Comparison of ENCODE assay signal across 21 mouse cellular contexts in genomic region chr13:24169658-24170057, GRCm38 (mm10).
DNase-seq lines count a peak whose midpoint lies in the region; ATAC-seq and TF ChIP-seq lines count a peak whose summit lies in the region.
"Had no signal": no experiment of that assay in that cellular context is flagged by ENCODE, and none has a peak within 500 bp of the region (broad histone marks: within the 10 kb centered on the region; RNA-seq: fewer than 3 reads in every experiment).

No protein-coding gene starts in this region.

- peak; percentile 43 for DNase-seq in cerebellum, adult 9-10 months
- DNase-seq in cerebellum, postnatal 10 days, result no peak
- DNase-seq in layer of hippocampus, adult 2 months (ENCODE audit: low spot score in 2 of 2), result peak; percentile 28 to 60
- no peak for DNase-seq in layer of hippocampus, postnatal 25 days (ENCODE audit: extremely low spot score in 1 of 2, low spot score in 1 of 2)
- DNase-seq in brain, adult 2 months (ENCODE audit: low read depth, low spot score), result peak; percentile 66
- DNase-seq in forebrain, postnatal 0 days, result peak; percentile 21
- DNase-seq in heart, postnatal 25 days (ENCODE audit: low spot score), result no peak
- DNase-seq: adrenal gland, adult 2 months; adrenal gland, postnatal 25 days; cerebellum, postnatal 36 days; gastrocnemius, adult 2 months; gastrocnemius, postnatal 25 days; heart, adult 11 months; heart, postnatal 4 days; kidney, adult 8-10 months had no signal

- no peak overlapping the region for H3K4me2 ChIP-seq in forebrain, postnatal 0 days (ENCODE audit: low read depth)
- H3K4me2 ChIP-seq: heart, embryonic 13.5 days; hindbrain, embryonic 12.5 days had no signal

- H3K9me3 ChIP-seq in forebrain, postnatal 0 days (ENCODE audit: low read length), result no peaks in the 10 kb centered on the region
- H3K9me3 ChIP-seq: embryonic facial prominence, embryonic 10.5 days; heart, embryonic 13.5 days; hindbrain, embryonic 12.5 days had no signal

- H3K27ac ChIP-seq in layer of hippocampus, adult 2 months, result no peak overlapping the region
- no peak overlapping the region for H3K27ac ChIP-seq in forebrain, postnatal 0 days (ENCODE audit: low read depth, low read length)
- H3K27ac ChIP-seq: embryonic facial prominence, embryonic 10.5 days; gastrocnemius, adult 2 months; heart, embryonic 13.5 days; hindbrain, embryonic 12.5 days had no signal

- TF ChIP-seq CTCF in layer of hippocampus, adult 2 months (conservative IDR thresholded peaks at IDR 0.05), result no peak
- TF ChIP-seq CTCF in forebrain, postnatal 0 days (IDR thresholded peaks at IDR 0.05; ENCODE audit: low read depth), result no peak

- 56% methylated on average over 1 of the region's 1 CpGs for WGBS in forebrain, postnatal 0 days

- ATAC-seq in forebrain, postnatal 0 days, result peak; percentile 72
- ATAC-seq: hindbrain, embryonic 16.5 days; inflammation-experienced regulatory T-cells, adult 6 months; intestine, postnatal 0 days had no signal

- H3K4me1 ChIP-seq in forebrain, postnatal 0 days (ENCODE audit: insufficient read depth), result no peaks in the 10 kb centered on the region
- H3K4me1 ChIP-seq: embryonic facial prominence, embryonic 10.5 days; heart, embryonic 13.5 days; hindbrain, embryonic 12.5 days had no signal

- no peak overlapping the region for H3K9ac ChIP-seq in forebrain, postnatal 0 days
- H3K9ac ChIP-seq: heart, embryonic 13.5 days; hindbrain, embryonic 12.5 days had no signal

- H3K36me3 ChIP-seq in forebrain, postnatal 0 days (ENCODE audit: insufficient read depth), result no peaks in the 10 kb centered on the region
- H3K36me3 ChIP-seq: heart, embryonic 13.5 days had no signal

- intact Hi-C loops in heart, postnatal 25 days (cut with DNase I), result no loop called here

- H3K4me3 ChIP-seq in layer of hippocampus, adult 2 months, result no peak overlapping the region
- H3K4me3 ChIP-seq in forebrain, postnatal 0 days (ENCODE audit: low read depth, low read length), result no peak overlapping the region
- H3K4me3 ChIP-seq: embryonic facial prominence, embryonic 10.5 days; gastrocnemius, adult 2 months; heart, embryonic 13.5 days; hindbrain, embryonic 12.5 days had no signal

- H3K27me3 ChIP-seq in forebrain, postnatal 0 days (ENCODE audit: insufficient read depth, low read length), result no peaks in the 10 kb centered on the region
- H3K27me3 ChIP-seq: heart, embryonic 13.5 days; hindbrain, embryonic 12.5 days had no signal

Comparison
In these comparisons a context has a peak if more than half of its experiments do, and no peak if none do; other contexts are left out.
1. DNase-seq: peak in cerebellum, adult 9-10 months (single experiment), layer of hippocampus, adult 2 months (2 of 2), brain, adult 2 months (single experiment) and forebrain, postnatal 0 days (single experiment); none in cerebellum, postnatal 10 days (0 of 2), layer of hippocampus, postnatal 25 days (0 of 2) and heart, postnatal 25 days (single experiment).